Mouse (Mus musculus) erythroblast, embryonic 14.5 days (primary cell): ENCODE results near the gene Cand2.

Experiments
- GATA1 ChIP-seq: IDR thresholded peaks from 2 replicates; pipeline ENCODE4 v1.6.1; 2012; ENCODE audit warnings: low read length, inconsistent platforms, mixed read lengths
- TAL1 ChIP-seq: IDR thresholded peaks from 3 replicates; pipeline ENCODE4 v1.6.1; 2012; ENCODE audit warnings: low read length, inconsistent platforms, mixed read lengths

GRCm38 (mm10) chr6:115792691-115793215 is 18.4 kb downstream of the Cand2 start:
- TF ChIP-seq TAL1, result no peak
- TF ChIP-seq GATA1, result no peak
